Mouse (Mus musculus) myocyte (in vitro differentiated cells): Measurements from ENCODE around the gene 4930519G04Rik.

Experiments
- CEBPB ChIP-seq: IDR thresholded peaks from 2 replicates; pipeline ENCODE4 v1.6.1; 2011; ENCODE audit warnings: mild to moderate bottlenecking, moderate library complexity; ENCODE audit not compliant: poor library complexity, insufficient read depth, severe bottlenecking
- POLR2A ChIP-seq: IDR thresholded peaks from one replicate; pipeline ENCODE4 v1.6.1; 2011; ENCODE audit warnings: low read depth, mild to moderate bottlenecking, control low read depth, moderate library complexity; ENCODE audit not compliant: insufficient read length

DNA sequence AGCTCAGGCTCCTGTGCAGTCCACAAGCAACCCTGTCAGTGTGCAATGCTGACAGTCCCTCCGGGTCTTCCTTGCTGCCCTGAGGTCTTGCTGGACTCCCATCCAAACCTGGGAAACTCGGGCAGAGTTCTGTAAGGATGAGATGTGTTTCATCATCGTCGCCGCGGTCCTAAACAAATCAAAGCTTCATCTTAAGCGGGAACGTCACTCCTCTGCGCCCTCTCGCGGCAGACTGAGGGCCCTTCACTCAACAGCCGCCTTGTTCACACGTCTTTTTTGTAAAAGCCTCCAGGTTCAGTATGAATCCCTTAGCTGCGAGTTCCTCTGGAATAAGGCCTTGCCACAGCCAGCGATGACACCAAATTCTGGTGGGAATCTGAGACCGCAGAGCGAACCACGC, 5.8 kb downstream of the 4930519G04Rik start:
- TF ChIP-seq POLR2A = no peak
- TF ChIP-seq CEBPB = peak; percentile 63; the same call in 1 of the 2 replicates
